11 mouse cellular contexts compared by ENCODE assay signal in genomic region chr14:68198802-68199201, GRCm38 (mm10).
DNase-seq lines count a peak whose midpoint lies in the region; ATAC-seq and TF ChIP-seq lines count a peak whose summit lies in the region.
"Had no signal": no experiment of that assay in that cellular context is flagged by ENCODE, and none has a peak within 500 bp of the region (broad histone marks: within the 10 kb centered on the region; RNA-seq: fewer than 3 reads in every experiment).

No protein-coding gene starts in this region.

- no peak overlapping the region for H3K4me3 ChIP-seq in heart, embryonic 13.5 days
- H3K4me3 ChIP-seq in embryonic facial prominence, embryonic 11.5 days (ENCODE audit: low read depth, low read length), result no peak overlapping the region
- H3K4me3 ChIP-seq in hindbrain, postnatal 0 days (ENCODE audit: low read length), result no peak overlapping the region
- H3K4me3 ChIP-seq: myocyte had no signal

- H3K9me3 ChIP-seq in heart, embryonic 13.5 days, result no peaks in the 10 kb centered on the region
- H3K9me3 ChIP-seq in embryonic facial prominence, embryonic 11.5 days (replicated peaks; ENCODE audit: control insufficient read depth, low read length), result no peaks in the 10 kb centered on the region
- no peaks in the 10 kb centered on the region for H3K9me3 ChIP-seq in hindbrain, postnatal 0 days (ENCODE audit: low read length)

- WGBS in heart, embryonic 13.5 days, result 10% methylated on average over 8 of the region's 8 CpGs
- WGBS in embryonic facial prominence, embryonic 11.5 days, result 7% methylated on average over 8 of the region's 8 CpGs
- WGBS in hindbrain, postnatal 0 days, result 6% methylated on average over 8 of the region's 8 CpGs

- no peak overlapping the region for H3K27ac ChIP-seq in heart, embryonic 13.5 days (replicated peaks)
- H3K27ac ChIP-seq in embryonic facial prominence, embryonic 11.5 days (replicated peaks; ENCODE audit: low read depth, low read length), result no peak overlapping the region
- no peak overlapping the region; the same call in 1 of the 2 replicates for H3K27ac ChIP-seq in hindbrain, postnatal 0 days

- peaks cover 17% of the 10 kb centered on the region for H3K27me3 ChIP-seq in heart, embryonic 13.5 days (replicated peaks)
- H3K27me3 ChIP-seq in embryonic facial prominence, embryonic 11.5 days (ENCODE audit: control insufficient read depth, insufficient read depth, low read length), result no peaks in the 10 kb centered on the region
- no peaks in the 10 kb centered on the region for H3K27me3 ChIP-seq in hindbrain, postnatal 0 days (ENCODE audit: insufficient read depth, low read length)

- no peak for ATAC-seq in heart, embryonic 13.5 days (ENCODE audit: extremely low read depth, insufficient number of reproducible peaks, low FRiP score, low TSS enrichment)
- peak; percentile 24; the same call in 1 of the 2 replicates for ATAC-seq in embryonic facial prominence, embryonic 11.5 days (replicated peaks; ENCODE audit: insufficient number of reproducible peaks, low FRiP score, low TSS enrichment, low read depth)
- ATAC-seq in hindbrain, postnatal 0 days, result peak; percentile 64; the same call in 1 of the 2 replicates

- H3K9ac ChIP-seq in heart, embryonic 13.5 days, result no peak overlapping the region
- H3K9ac ChIP-seq in embryonic facial prominence, embryonic 11.5 days (replicated peaks; ENCODE audit: low read length), result no peak overlapping the region
- no peak overlapping the region for H3K9ac ChIP-seq in hindbrain, postnatal 0 days (replicated peaks; ENCODE audit: low read length)

- 0 out of 2 replicates have a peak, but pooled peaks cover 4% of the 10 kb centered on the region for H3K4me1 ChIP-seq in heart, embryonic 13.5 days
- no peaks in the 10 kb centered on the region for H3K4me1 ChIP-seq in embryonic facial prominence, embryonic 11.5 days (ENCODE audit: control insufficient read depth, insufficient read depth, low read length)
- no peaks in the 10 kb centered on the region; the same call in 1 of the 2 replicates for H3K4me1 ChIP-seq in hindbrain, postnatal 0 days (ENCODE audit: insufficient read depth, low read length)

- intact Hi-C loops in heart, postnatal 10 days (cut with DNase I), result no loop called here

- peak overlapping the region; percentile 36 for H3K4me2 ChIP-seq in heart, embryonic 13.5 days
- no peak overlapping the region for H3K4me2 ChIP-seq in embryonic facial prominence, embryonic 11.5 days (ENCODE audit: low read depth, low read length)
- H3K4me2 ChIP-seq in hindbrain, postnatal 0 days (ENCODE audit: low read depth, low read length), result peak overlapping the region; percentile 35

- TF ChIP-seq CTCF in hindbrain, postnatal 0 days (IDR thresholded peaks at IDR 0.05; ENCODE audit: low read depth), result no peak

- no peaks in the 10 kb centered on the region for H3K36me3 ChIP-seq in heart, embryonic 13.5 days
- H3K36me3 ChIP-seq in embryonic facial prominence, embryonic 11.5 days (replicated peaks; ENCODE audit: control insufficient read depth, insufficient read depth, low read depth, low read length), result no peaks in the 10 kb centered on the region
- H3K36me3 ChIP-seq in hindbrain, postnatal 0 days (ENCODE audit: insufficient read depth, low read length), result no peaks in the 10 kb centered on the region

- no peak for DNase-seq in heart, postnatal 10 days
- peak; percentile 16 for DNase-seq in WW6 (ENCODE audit: low read depth, low spot score)
- peak; percentile 12 for DNase-seq in embryonic facial prominence, embryonic 11.5 days (ENCODE audit: low spot score)
- DNase-seq in hindbrain, postnatal 0 days (ENCODE audit: low spot score), result peak; percentile 51
- no peak for DNase-seq in right cerebral cortex, postnatal 10 days (ENCODE audit: low spot score in 2 of 2)
- DNase-seq in left cerebral cortex, adult 9 months (ENCODE audit: low spot score in 2 of 2), result no peak
- DNase-seq in gastrocnemius, postnatal 10 days, result no peak
- DNase-seq: adrenal gland, postnatal 25 days; thymus, postnatal 14 days had no signal

Comparison
In these comparisons a context has a peak if more than half of its experiments do, and no peak if none do; other contexts are left out.
1. DNase-seq: peak in WW6 (single experiment), embryonic facial prominence, embryonic 11.5 days (single experiment) and hindbrain, postnatal 0 days (single experiment); none in heart, postnatal 10 days (0 of 2), right cerebral cortex, postnatal 10 days (0 of 2), left cerebral cortex, adult 9 months (0 of 2) and gastrocnemius, postnatal 10 days (single experiment).